Mouse (Mus musculus) forebrain, embryonic 14.5 days (tissue): ENCODE measurements at regions not wholly inside any gene's neighbourhood (a gene's known extent, or its start where the extent isn't known, plus 50 kb on each side); places are given as distances from the start of the nearest gene placed in this dataset.

Experiments used
- ATAC-seq: fragments of 200-750 bp; cut with Nextera tagmentation; 2 replicates; pipeline ENCODE4 v1.8.0; 2017; ENCODE audit warnings: mild to moderate bottlenecking, moderate library complexity
- DNase-seq: peaks from one replicate; pipeline ENCODE4 v3.0.0-alpha.2; 2015; ENCODE audit warnings: low spot score
- H3K27ac ChIP-seq: fragments of 300-500 bp; sonication (generic); 2 replicates; pipeline ENCODE4 v1.5.1; 2014; ENCODE audit warnings: low read depth, mild to moderate bottlenecking, control low read depth, low read length, moderate library complexity
- H3K27me3 ChIP-seq: fragments of 300-500 bp; sonication (generic); replicated peaks from 2 replicates; pipeline ENCODE4 v1.6.1; 2014; ENCODE audit warnings: low read length, control low read depth, mixed read lengths; ENCODE audit not compliant: control insufficient read depth, insufficient read depth
- H3K36me3 ChIP-seq: fragments of 300-500 bp; sonication (generic); 2 replicates; pipeline ENCODE4 v1.6.1; 2014; ENCODE audit warnings: low read length, control low read depth; ENCODE audit not compliant: control insufficient read depth, insufficient read depth
- H3K4me1 ChIP-seq: fragments of 300-500 bp; sonication (generic); 2 replicates; pipeline ENCODE4 v1.6.1; 2014; ENCODE audit warnings: antibody characterized with exemption, low read length, control low read depth; ENCODE audit not compliant: control insufficient read depth, insufficient read depth
- H3K4me2 ChIP-seq: fragments of 300-500 bp; sonication (generic); 2 replicates; pipeline ENCODE4 v1.6.1; 2014; ENCODE audit warnings: mild to moderate bottlenecking, control low read depth, low read length
- H3K4me3 ChIP-seq: fragments of 300-500 bp; sonication (generic); 2 replicates; pipeline ENCODE4 v1.5.1; 2014; ENCODE audit warnings: low read depth, low read length, control low read depth
- H3K9ac ChIP-seq: fragments of 300-500 bp; sonication (generic); 2 replicates; pipeline ENCODE4 v1.6.1; 2014; ENCODE audit warnings: mild to moderate bottlenecking, low read length, control low read depth, moderate library complexity
- H3K9me3 ChIP-seq: fragments of 300-500 bp; sonication (generic); replicated peaks from 2 replicates; pipeline ENCODE4 v1.6.1; 2016; ENCODE audit warnings: low read length, control low read depth, mixed read lengths; ENCODE audit not compliant: control insufficient read depth
- WGBS: fragments of 180-500 bp; shearing (Covaris S2); extraction: QIAGEN DNeasy Blood & Tissue Kit; methylation state at CpG from one replicate; pipeline ENCODE4 v1.1.7; 2014; 5-methylcytosine and 5-hydroxymethylcytosine counted together

DNA sequence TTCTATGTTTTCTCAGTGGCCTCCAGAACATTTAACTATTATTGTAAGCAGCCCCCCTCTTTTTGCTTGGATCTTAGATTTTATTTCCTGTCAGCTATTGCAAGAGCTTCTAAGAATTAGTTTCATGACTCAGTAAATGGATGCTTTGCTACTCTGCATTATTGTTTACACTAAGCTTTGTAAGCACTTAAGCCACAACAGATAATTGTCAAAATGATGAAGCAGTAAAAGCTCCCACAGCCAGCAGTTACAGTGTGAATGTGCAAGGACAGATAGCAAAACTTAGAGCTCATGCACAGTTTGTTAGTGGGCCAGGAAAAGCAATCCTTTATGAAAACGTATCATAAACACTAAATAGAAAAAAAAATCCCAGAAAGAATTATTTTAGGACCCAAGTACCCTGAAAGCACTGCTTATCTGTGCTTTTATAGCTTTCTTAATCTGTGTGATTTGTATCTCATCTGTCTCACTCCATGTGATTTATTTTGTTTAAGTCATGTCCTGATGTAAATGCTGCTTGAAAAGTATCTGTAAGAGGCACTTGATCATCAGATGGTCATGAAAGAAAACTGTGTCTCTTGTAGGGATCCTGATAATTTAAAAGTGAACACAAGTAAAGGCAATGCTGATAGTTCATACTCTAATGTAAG is 584.2 kb upstream of the Nr2f1 start:
- no peaks in the 10 kb centered on the region for H3K4me1 ChIP-seq
- DNase-seq: no peak
- no peaks in the 10 kb centered on the region for H3K36me3 ChIP-seq
- no peak overlapping the region for H3K4me2 ChIP-seq
- no peak overlapping the region for H3K4me3 ChIP-seq
- H3K27me3 ChIP-seq: no peaks in the 10 kb centered on the region
- no peak overlapping the region for H3K27ac ChIP-seq
- no peaks in the 10 kb centered on the region for H3K9me3 ChIP-seq
- no peak for ATAC-seq
- H3K9ac ChIP-seq: no peak overlapping the region
- WGBS: 73% methylated on average over 1 of the region's 1 CpGs
